Mouse (Mus musculus): ENCODE measurements around the gene Ttc34. TPM values are rescaled to one million over a fixed set of nuclear protein-coding genes. Genes with fewer than 3 reads are reported as not detected.
A peak's percentile ranks its signal among the peaks of the same experiment; 100 is the strongest.

Gene Ttc34
- polyA plus RNA-seq, 1 experiment from 2014 or later: 0.31 TPM

- ATAC-seq (ENCODE audit: low FRiP score) (peak; percentile 94), DNase-seq (ENCODE audit: low spot score, missing footprints) (peak; percentile 100)
- Histone ChIP-seq H3K4me2 (peak overlapping the region; percentile 56), H3K4me1 (ENCODE audit: control insufficient read depth, insufficient read depth, low read length) (peaks cover 11% of the 10 kb centered on the region), H3K9me3 (ENCODE audit: control insufficient read depth, low read length) (no peaks in the 10 kb centered on the region), H3K4me3 (ENCODE audit: low read depth, low read length) (peak overlapping the region; percentile 35), H3K27ac (ENCODE audit: low read depth, low read length) (peak overlapping the region; percentile 67), H3K36me3 (ENCODE audit: control insufficient read depth, insufficient read depth, low read length) (no peaks in the 10 kb centered on the region), H3K27me3 (ENCODE audit: control insufficient read depth, insufficient read depth, low read length) (no peaks in the 10 kb centered on the region; the same call in 1 of the 2 replicates), H3K9ac (ENCODE audit: low read length) (peak overlapping the region; percentile 66)
- WGBS: under 1% methylated on average over 18 of the region's 18 CpGs
Observed at GRCm38 (mm10) chr4:154864271-154864771, 27.1 kb downstream of the Ttc34 start.

GRCm38 (mm10) chr4:154864961-154865760 lies 27.9 kb downstream of the Ttc34 start:
- ATAC-seq (ENCODE audit: low FRiP score): 0 out of 2 replicates have a peak, but pooled peaks have one; percentile 17
- Histone ChIP-seq H3K4me2 (peak overlapping the region; percentile 56; the same call in 1 of the 2 replicates), H3K27ac (ENCODE audit: low read depth, low read length) (0 out of 2 replicates have a peak overlapping the region, but pooled peaks have one; percentile 67), H3K36me3 (ENCODE audit: control insufficient read depth, insufficient read depth, low read length) (no peaks in the 10 kb centered on the region), H3K27me3 (ENCODE audit: control insufficient read depth, insufficient read depth, low read length) (no peaks in the 10 kb centered on the region), H3K4me1 (ENCODE audit: control insufficient read depth, insufficient read depth, low read length) (peaks cover 11% of the 10 kb centered on the region), H3K9me3 (ENCODE audit: control insufficient read depth, low read length) (no peaks in the 10 kb centered on the region), H3K9ac (ENCODE audit: low read length) (peak overlapping the region; percentile 66), H3K4me3 (ENCODE audit: low read depth, low read length) (no peak overlapping the region)
- DNase-seq (ENCODE audit: low spot score, missing footprints): peak; percentile 57
- 81% methylated on average over 18 of the region's 18 CpGs for WGBS

- H3K4me1 ChIP-seq (ENCODE audit: control insufficient read depth, insufficient read depth, low read length): peaks cover 12% of the 10 kb centered on the region
- no peak overlapping the region for H3K4me2 ChIP-seq
- no peak for ATAC-seq (ENCODE audit: low FRiP score)
- no peaks in the 10 kb centered on the region for H3K9me3 ChIP-seq (ENCODE audit: control insufficient read depth, low read length)
- no peaks in the 10 kb centered on the region for H3K36me3 ChIP-seq (ENCODE audit: control insufficient read depth, insufficient read depth, low read length)
- H3K4me3 ChIP-seq (ENCODE audit: low read depth, low read length): no peak overlapping the region
- no peaks in the 10 kb centered on the region for H3K27me3 ChIP-seq (ENCODE audit: control insufficient read depth, insufficient read depth, low read length)
- peak; percentile 59 for DNase-seq (ENCODE audit: low spot score, missing footprints)
- 89% methylated on average over 5 of the region's 5 CpGs for WGBS
- no peak overlapping the region for H3K9ac ChIP-seq (ENCODE audit: low read length)
- H3K27ac ChIP-seq (ENCODE audit: low read depth, low read length): no peak overlapping the region
Observed at GRCm38 (mm10) chr4:154866391-154866790, 29.1 kb downstream of the Ttc34 start.

GRCm38 (mm10) chr4:154867257-154867656 lies 30.0 kb downstream of the Ttc34 start:
- DNase-seq (ENCODE audit: low spot score, missing footprints) (peak; percentile 64), ATAC-seq (ENCODE audit: low FRiP score) (no peak)
- Histone ChIP-seq H3K27me3 (ENCODE audit: control insufficient read depth, insufficient read depth, low read length) (no peaks in the 10 kb centered on the region), H3K9ac (ENCODE audit: low read length) (no peak overlapping the region), H3K36me3 (ENCODE audit: control insufficient read depth, insufficient read depth, low read length) (no peaks in the 10 kb centered on the region), H3K27ac (ENCODE audit: low read depth, low read length) (no peak overlapping the region), H3K4me2 (no peak overlapping the region), H3K4me3 (ENCODE audit: low read depth, low read length) (no peak overlapping the region), H3K9me3 (ENCODE audit: control insufficient read depth, low read length) (no peaks in the 10 kb centered on the region), H3K4me1 (ENCODE audit: control insufficient read depth, insufficient read depth, low read length) (peaks cover 18% of the 10 kb centered on the region)
- WGBS: 86% methylated on average over 6 of the region's 6 CpGs

GRCm38 (mm10) chr4:154869440-154869839 lies 32.2 kb downstream of the Ttc34 start, which contains the start of gene Mmel1:
Gene Mmel1, plus strand, starts transcription at chr4:154869585.
- no peak for ATAC-seq (ENCODE audit: low FRiP score)
- 92% methylated on average over 7 of the region's 7 CpGs for WGBS
- no peak within 1 kb of the TSS for H3K4me2 ChIP-seq
- DNase-seq (ENCODE audit: low spot score, missing footprints): no peak
- no peak within 1 kb of the TSS for H3K27ac ChIP-seq (ENCODE audit: low read depth, low read length)
- H3K9ac ChIP-seq (ENCODE audit: low read length): no peak within 1 kb of the TSS
- no peaks in the 10 kb centered on the region for H3K9me3 ChIP-seq (ENCODE audit: control insufficient read depth, low read length)
- no peaks in the 10 kb centered on the region for H3K36me3 ChIP-seq (ENCODE audit: control insufficient read depth, insufficient read depth, low read length)
- no peak within 1 kb of the TSS for H3K4me3 ChIP-seq (ENCODE audit: low read depth, low read length)
- H3K4me1 ChIP-seq (ENCODE audit: control insufficient read depth, insufficient read depth, low read length): peaks cover 14% of the 10 kb centered on the region
- H3K27me3 ChIP-seq (ENCODE audit: control insufficient read depth, insufficient read depth, low read length): 0 out of 2 replicates have a peak, but pooled peaks cover 2% of the 10 kb centered on the region

GRCm38 (mm10) chr4:154870721-154871120 lies 33.5 kb downstream of the Ttc34 start:
- Histone ChIP-seq H3K27ac (ENCODE audit: low read depth, low read length) (no peak overlapping the region), H3K27me3 (ENCODE audit: control insufficient read depth, insufficient read depth, low read length) (0 out of 2 replicates have a peak, but pooled peaks cover 2% of the 10 kb centered on the region), H3K4me3 (ENCODE audit: low read depth, low read length) (no peak overlapping the region), H3K9me3 (ENCODE audit: control insufficient read depth, low read length) (no peaks in the 10 kb centered on the region), H3K4me1 (ENCODE audit: control insufficient read depth, insufficient read depth, low read length) (peaks cover 9% of the 10 kb centered on the region), H3K4me2 (no peak overlapping the region), H3K36me3 (ENCODE audit: control insufficient read depth, insufficient read depth, low read length) (no peaks in the 10 kb centered on the region), H3K9ac (ENCODE audit: low read length) (no peak overlapping the region)
- ATAC-seq (ENCODE audit: low FRiP score) (no peak), DNase-seq (ENCODE audit: low spot score, missing footprints) (peak; percentile 51)
- WGBS: 55% methylated on average over 4 of the region's 4 CpGs

- Histone ChIP-seq H3K4me3 (ENCODE audit: low read depth, low read length) (peak overlapping the region; percentile 18; the same call in 1 of the 2 replicates), H3K9ac (ENCODE audit: low read length) (peak overlapping the region; percentile 33), H3K9me3 (ENCODE audit: control insufficient read depth, low read length) (no peaks in the 10 kb centered on the region), H3K4me1 (ENCODE audit: control insufficient read depth, insufficient read depth, low read length) (peaks cover 14% of the 10 kb centered on the region), H3K36me3 (ENCODE audit: control insufficient read depth, insufficient read depth, low read length) (no peaks in the 10 kb centered on the region), H3K27me3 (ENCODE audit: control insufficient read depth, insufficient read depth, low read length) (0 out of 2 replicates have a peak, but pooled peaks cover 2% of the 10 kb centered on the region), H3K4me2 (peak overlapping the region; percentile 32), H3K27ac (ENCODE audit: low read depth, low read length) (no peak overlapping the region)
- DNase-seq (ENCODE audit: low spot score, missing footprints) (peak; percentile 91), ATAC-seq (ENCODE audit: low FRiP score) (peak; percentile 72; the same call in 1 of the 2 replicates)
- WGBS: 3% methylated on average over 13 of the region's 13 CpGs
Observed at GRCm38 (mm10) chr4:154871757-154872251, 34.5 kb downstream of the Ttc34 start.

- WGBS: 75% methylated on average over 6 of the region's 6 CpGs
- no peak overlapping the region for H3K27ac ChIP-seq (ENCODE audit: low read depth, low read length)
- no peak overlapping the region for H3K4me2 ChIP-seq
- ATAC-seq (ENCODE audit: low FRiP score) (no peak), DNase-seq (ENCODE audit: low spot score, missing footprints) (peak; percentile 80)
- no peaks in the 10 kb centered on the region for H3K9me3 ChIP-seq (ENCODE audit: control insufficient read depth, low read length)
- H3K9ac ChIP-seq (ENCODE audit: low read length): no peak overlapping the region
- H3K27me3 ChIP-seq (ENCODE audit: control insufficient read depth, insufficient read depth, low read length): 0 out of 2 replicates have a peak, but pooled peaks cover 2% of the 10 kb centered on the region
- H3K36me3 ChIP-seq (ENCODE audit: control insufficient read depth, insufficient read depth, low read length): no peaks in the 10 kb centered on the region
- H3K4me1 ChIP-seq (ENCODE audit: control insufficient read depth, insufficient read depth, low read length): peaks cover 14% of the 10 kb centered on the region
- no peak overlapping the region for H3K4me3 ChIP-seq (ENCODE audit: low read depth, low read length)
Observed at GRCm38 (mm10) chr4:154873186-154873585, 35.9 kb downstream of the Ttc34 start.
